Mouse (Mus musculus): Measurements from ENCODE around the gene Spata18. TPM values are rescaled to one million over a fixed set of nuclear protein-coding genes. Genes with fewer than 3 reads are reported as not detected.

Gene Spata18
- polyA plus RNA-seq, 1 experiment from 2014 or later: 0.21 TPM

DNA sequence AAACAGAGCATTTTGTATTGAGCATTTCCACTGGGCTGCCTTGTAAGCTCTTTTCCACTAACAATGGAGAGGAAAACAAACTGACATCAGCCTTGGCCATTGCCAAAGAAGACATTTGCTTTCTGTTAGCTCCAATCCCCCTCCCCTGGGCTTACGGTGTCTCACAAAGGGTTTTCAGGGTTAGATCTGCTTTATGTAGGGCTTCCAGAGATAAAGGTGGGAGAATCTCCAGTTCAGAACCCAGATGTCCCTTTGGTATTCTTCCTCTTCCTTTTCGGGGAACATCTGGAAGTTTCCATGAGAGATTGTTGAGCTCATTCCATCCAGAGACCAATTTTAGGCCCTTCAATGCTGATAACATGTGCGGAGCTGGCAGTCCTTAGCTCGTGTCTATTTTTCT, 74.8 kb downstream of the Spata18 start:
- ATAC-seq (ENCODE audit: insufficient number of reproducible peaks, insufficient read depth, low FRiP score, low TSS enrichment, low read depth): no peak
- H3K4me2 ChIP-seq: no peak overlapping the region
- no peaks in the 10 kb centered on the region for H3K4me1 ChIP-seq
- H3K9me3 ChIP-seq: no peaks in the 10 kb centered on the region
- H3K9ac ChIP-seq: no peak overlapping the region
- no peaks in the 10 kb centered on the region for H3K36me3 ChIP-seq
- no peak overlapping the region for H3K4me3 ChIP-seq
- WGBS: 83% methylated on average over 4 of the region's 4 CpGs
- no peaks in the 10 kb centered on the region for H3K27me3 ChIP-seq
- H3K27ac ChIP-seq: no peak overlapping the region

DNA sequence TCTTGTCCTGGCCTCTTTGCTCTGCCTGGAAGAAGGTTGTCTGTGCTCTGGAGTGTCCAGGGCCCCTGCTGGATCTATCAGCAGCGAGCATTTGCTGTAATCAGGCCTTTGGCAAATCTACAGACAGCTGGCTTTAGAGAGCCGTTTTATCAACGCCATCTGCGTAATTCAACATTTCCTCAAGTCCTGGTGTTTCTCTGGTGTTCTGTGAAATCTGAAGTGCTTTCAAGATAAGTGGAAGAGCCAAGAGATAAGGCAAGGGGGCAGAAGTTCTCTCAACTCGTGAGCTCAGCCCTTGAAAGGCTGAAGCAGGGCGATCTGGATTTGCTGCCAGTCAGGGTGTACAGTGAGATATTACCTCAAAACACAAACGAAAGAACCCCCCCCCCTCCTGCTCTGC, 77.5 kb downstream of the Spata18 start:
- Histone ChIP-seq H3K4me1 (peaks cover 12% of the 10 kb centered on the region), H3K9me3 (no peaks in the 10 kb centered on the region), H3K27me3 (no peaks in the 10 kb centered on the region), H3K9ac (no peak overlapping the region), H3K27ac (no peak overlapping the region), H3K4me2 (no peak overlapping the region), H3K4me3 (no peak overlapping the region), H3K36me3 (no peaks in the 10 kb centered on the region)
- 73% methylated on average over 7 of the region's 7 CpGs for WGBS
- ATAC-seq (ENCODE audit: insufficient number of reproducible peaks, insufficient read depth, low FRiP score, low TSS enrichment, low read depth): no peak

Other genes starting within 250 kb of the Spata18 start
- 0.15 and 0.48 TPM in 2 replicates for gene Cwh43, start 245.3 kb upstream of the Spata18 start, polyA plus RNA-seq (2015; fragmentation: Nextera tagmentation; extraction: Ambion mirVana)
- 28.6 and 30.8 TPM in 2 replicates for gene Dcun1d4, start 170.4 kb upstream of the Spata18 start, polyA plus RNA-seq (2015; fragmentation: Nextera tagmentation; extraction: Ambion mirVana)
- gene Lrrc66, start 18.9 kb upstream of the Spata18 start, polyA plus RNA-seq (2015; fragmentation: Nextera tagmentation; extraction: Ambion mirVana): not detected in 2 replicates
- 32.7 and 33.4 TPM in 2 replicates for gene Sgcb, start 3.6 kb upstream of the Spata18 start, polyA plus RNA-seq (2015; fragmentation: Nextera tagmentation; extraction: Ambion mirVana)

All from embryonic facial prominence, embryonic 13.5 days (tissue).